ENCODE assay signal across 8 mouse cellular contexts in the genomic region with DNA sequence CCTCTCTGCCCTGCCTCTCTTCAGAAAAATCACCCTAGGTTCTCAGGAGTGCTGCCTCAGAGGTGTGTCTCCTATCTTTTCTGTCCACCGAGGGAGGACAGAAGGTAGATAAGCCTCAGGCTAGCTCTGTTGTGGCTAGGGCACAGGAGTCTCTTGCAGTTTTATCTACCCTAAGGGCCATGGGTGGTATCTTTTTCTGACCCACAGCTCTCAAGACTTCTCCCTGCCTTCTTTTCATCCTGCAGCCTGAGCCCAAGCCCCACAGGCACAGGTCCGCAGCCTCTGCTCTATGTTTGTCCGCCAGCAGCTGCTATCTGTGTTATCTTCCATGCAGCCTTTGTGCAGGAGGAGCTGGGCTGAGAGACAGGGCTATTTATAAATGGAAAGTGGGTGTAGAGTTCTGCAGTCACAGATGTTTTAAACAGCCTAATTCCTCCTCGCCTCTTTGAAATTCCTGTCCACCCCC. TPM values are rescaled to one million over a fixed set of nuclear protein-coding genes. Genes with fewer than 3 reads are reported as not detected.
DNase-seq lines count a peak whose midpoint lies in the region; ATAC-seq and TF ChIP-seq lines count a peak whose summit lies in the region.

No protein-coding gene starts in this region.

- TF ChIP-seq EP300 in heart, postnatal 0 days (IDR thresholded peaks at IDR 0.05; ENCODE audit: low read depth), result no peak

- no peak for DNase-seq in limb, embryonic 10.5 days (ENCODE audit: low spot score)
- DNase-seq in embryonic facial prominence, embryonic 11.5 days (ENCODE audit: low spot score), result no peak
- peak; percentile 82 for DNase-seq in heart, postnatal 0 days (ENCODE audit: low spot score)
- peak; percentile 54 for DNase-seq in testis, postnatal 14 days (ENCODE audit: low spot score)
- DNase-seq in T-cell, adult 2 months (ENCODE audit: low spot score), result no peak
- no peak for DNase-seq in cerebellum, postnatal 36 days

- no peaks in the 10 kb centered on the region for H3K27me3 ChIP-seq in limb, embryonic 13.5 days
- no peaks in the 10 kb centered on the region for H3K27me3 ChIP-seq in limb, embryonic 10.5 days (ENCODE audit: low read depth, poor library complexity, severe bottlenecking)
- no peaks in the 10 kb centered on the region for H3K27me3 ChIP-seq in embryonic facial prominence, embryonic 11.5 days (ENCODE audit: control insufficient read depth, insufficient read depth, low read length)
- H3K27me3 ChIP-seq in heart, postnatal 0 days (ENCODE audit: control insufficient read depth, insufficient read depth, low read length), result no peaks in the 10 kb centered on the region
- H3K27me3 ChIP-seq in lung, embryonic 16.5 days (ENCODE audit: control insufficient read depth, insufficient read depth, low read depth, low read length), result no peaks in the 10 kb centered on the region

- H3K4me2 ChIP-seq in limb, embryonic 13.5 days (replicated peaks), result no peak overlapping the region
- no peak overlapping the region for H3K4me2 ChIP-seq in embryonic facial prominence, embryonic 11.5 days (ENCODE audit: low read depth, low read length)
- H3K4me2 ChIP-seq in heart, postnatal 0 days (ENCODE audit: low read depth, low read length), result peak overlapping the region; percentile 45
- no peak overlapping the region for H3K4me2 ChIP-seq in lung, embryonic 16.5 days (ENCODE audit: low read depth, low read length)

- WGBS in limb, embryonic 13.5 days, result 45% methylated on average over 4 of the region's 4 CpGs
- WGBS in limb, embryonic 10.5 days, result 55% methylated on average over 4 of the region's 4 CpGs
- WGBS in embryonic facial prominence, embryonic 11.5 days, result 54% methylated on average over 4 of the region's 4 CpGs
- WGBS in heart, postnatal 0 days, result 5% methylated on average over 4 of the region's 4 CpGs
- WGBS in lung, embryonic 16.5 days, result 11% methylated on average over 4 of the region's 4 CpGs

- peaks cover 4% of the 10 kb centered on the region; the same call in 1 of the 2 replicates for H3K9me3 ChIP-seq in limb, embryonic 13.5 days
- no peaks in the 10 kb centered on the region for H3K9me3 ChIP-seq in limb, embryonic 10.5 days (replicated peaks)
- H3K9me3 ChIP-seq in embryonic facial prominence, embryonic 11.5 days (replicated peaks; ENCODE audit: control insufficient read depth, low read length), result no peaks in the 10 kb centered on the region
- H3K9me3 ChIP-seq in heart, postnatal 0 days (replicated peaks; ENCODE audit: control insufficient read depth, low read length), result no peaks in the 10 kb centered on the region
- H3K9me3 ChIP-seq in lung, embryonic 16.5 days (ENCODE audit: control insufficient read depth, low read length), result no peaks in the 10 kb centered on the region

- no peak overlapping the region for H3K4me3 ChIP-seq in limb, embryonic 13.5 days
- no peak overlapping the region for H3K4me3 ChIP-seq in limb, embryonic 10.5 days
- no peak overlapping the region for H3K4me3 ChIP-seq in embryonic facial prominence, embryonic 11.5 days (ENCODE audit: low read depth, low read length)
- H3K4me3 ChIP-seq in heart, postnatal 0 days (ENCODE audit: low read depth, low read length), result 0 out of 2 replicates have a peak overlapping the region, but pooled peaks have one; percentile 12
- H3K4me3 ChIP-seq in lung, embryonic 16.5 days (ENCODE audit: low read length), result no peak overlapping the region

- no peaks in the 10 kb centered on the region for H3K4me1 ChIP-seq in limb, embryonic 13.5 days
- no peaks in the 10 kb centered on the region for H3K4me1 ChIP-seq in limb, embryonic 10.5 days
- H3K4me1 ChIP-seq in embryonic facial prominence, embryonic 11.5 days (ENCODE audit: control insufficient read depth, insufficient read depth, low read length), result no peaks in the 10 kb centered on the region
- H3K4me1 ChIP-seq in heart, postnatal 0 days (ENCODE audit: control insufficient read depth, insufficient read depth), result peaks cover 24% of the 10 kb centered on the region
- H3K4me1 ChIP-seq in lung, embryonic 16.5 days (replicated peaks; ENCODE audit: control insufficient read depth, insufficient read depth, low read length), result peaks cover 6% of the 10 kb centered on the region; the same call in 1 of the 2 replicates

- no peak for TF ChIP-seq CTCF in heart, postnatal 0 days (IDR thresholded peaks at IDR 0.05; ENCODE audit: low read depth)

- H3K27ac ChIP-seq in limb, embryonic 13.5 days, result no peak overlapping the region; the same call in 1 of the 2 replicates
- H3K27ac ChIP-seq in limb, embryonic 10.5 days, result no peak overlapping the region; the same call in 1 of the 2 replicates
- peak overlapping the region; percentile 41 for H3K27ac ChIP-seq in embryonic facial prominence, embryonic 11.5 days (replicated peaks; ENCODE audit: low read depth, low read length)
- peak overlapping the region; percentile 82 for H3K27ac ChIP-seq in heart, postnatal 0 days (ENCODE audit: low read depth)
- H3K27ac ChIP-seq in lung, embryonic 16.5 days (ENCODE audit: low read length), result peak overlapping the region; percentile 50

- H3K9ac ChIP-seq in limb, embryonic 13.5 days, result no peak overlapping the region
- no peak overlapping the region for H3K9ac ChIP-seq in embryonic facial prominence, embryonic 11.5 days (replicated peaks; ENCODE audit: low read length)
- H3K9ac ChIP-seq in heart, postnatal 0 days (replicated peaks; ENCODE audit: low read depth, low read length), result 0 out of 2 replicates have a peak overlapping the region, but pooled peaks have one; percentile 1
- H3K9ac ChIP-seq in lung, embryonic 16.5 days (ENCODE audit: low read length), result peak overlapping the region; percentile 41

- peak; percentile 29; the same call in 1 of the 2 replicates for ATAC-seq in limb, embryonic 13.5 days (ENCODE audit: low FRiP score, low read depth)
- ATAC-seq in embryonic facial prominence, embryonic 11.5 days (replicated peaks; ENCODE audit: insufficient number of reproducible peaks, low FRiP score, low TSS enrichment, low read depth), result no peak
- peak; percentile 86 for ATAC-seq in heart, postnatal 0 days (ENCODE audit: insufficient read depth, low read depth)
- ATAC-seq in lung, embryonic 16.5 days (ENCODE audit: low read depth), result peak; percentile 83

- H3K36me3 ChIP-seq in limb, embryonic 13.5 days, result peaks cover 24% of the 10 kb centered on the region
- peaks cover 31% of the 10 kb centered on the region for H3K36me3 ChIP-seq in limb, embryonic 10.5 days
- peaks cover 2% of the 10 kb centered on the region for H3K36me3 ChIP-seq in embryonic facial prominence, embryonic 11.5 days (replicated peaks; ENCODE audit: control insufficient read depth, insufficient read depth, low read depth, low read length)
- H3K36me3 ChIP-seq in heart, postnatal 0 days (replicated peaks; ENCODE audit: control insufficient read depth, insufficient read depth, low read length), result peaks cover 28% of the 10 kb centered on the region
- H3K36me3 ChIP-seq in lung, embryonic 16.5 days (ENCODE audit: control insufficient read depth, insufficient read depth, low read length), result peaks cover 10% of the 10 kb centered on the region

RNA-seq across cellular contexts. Expression of a gene that starts 15.5 kb away (rescaled TPM):
- polyA plus RNA-seq in limb, embryonic 13.5 days (2015; fragmentation: Nextera tagmentation; extraction: Ambion mirVana), result 26.8 and 27.0 TPM in 2 replicates
- 3.2 and 5.5 TPM in 2 replicates for polyA plus RNA-seq in limb, embryonic 10.5 days (2016; fragmentation: Nextera tagmentation; extraction: Ambion mirVana)
- polyA plus RNA-seq in embryonic facial prominence, embryonic 11.5 days (2014; fragmentation: Nextera tagmentation; extraction: Ambion mirVana), result 12.8 and 13.7 TPM in 2 replicates
- total RNA-seq in heart, postnatal 0 days (2014; rRNA removed; ENCODE audit: low replicate concordance), result 15.5 and 18.7 TPM in 2 replicates
- polyA plus RNA-seq in heart, postnatal 0 days (2015; fragmentation: Nextera tagmentation; extraction: Ambion mirVana), result 23.7 and 28.1 TPM in 2 replicates
- 2.9 and 3.0 TPM in 2 replicates for polyA plus RNA-seq in lung, embryonic 16.5 days (2015; fragmentation: Nextera tagmentation; extraction: Ambion mirVana)

RNA-seq across cellular contexts. Expression of a gene that starts 23.2 kb away (rescaled TPM):
- 200 and 206 TPM in 2 replicates for polyA plus RNA-seq in limb, embryonic 13.5 days (2015; fragmentation: Nextera tagmentation; extraction: Ambion mirVana)
- 217 and 233 TPM in 2 replicates for polyA plus RNA-seq in limb, embryonic 10.5 days (2016; fragmentation: Nextera tagmentation; extraction: Ambion mirVana)
- polyA plus RNA-seq in embryonic facial prominence, embryonic 11.5 days (2014; fragmentation: Nextera tagmentation; extraction: Ambion mirVana), result 239 and 261 TPM in 2 replicates
- total RNA-seq in heart, postnatal 0 days (2014; rRNA removed; ENCODE audit: low replicate concordance), result 181 and 206 TPM in 2 replicates
- 246 and 266 TPM in 2 replicates for polyA plus RNA-seq in heart, postnatal 0 days (2015; fragmentation: Nextera tagmentation; extraction: Ambion mirVana)
- 198 and 199 TPM in 2 replicates for polyA plus RNA-seq in lung, embryonic 16.5 days (2015; fragmentation: Nextera tagmentation; extraction: Ambion mirVana)

RNA-seq across cellular contexts. Expression of a gene that starts 34.4 kb away (rescaled TPM):
- 46.0 and 49.2 TPM in 2 replicates for polyA plus RNA-seq in limb, embryonic 13.5 days (2015; fragmentation: Nextera tagmentation; extraction: Ambion mirVana)
- 52.0 and 63.6 TPM in 2 replicates for polyA plus RNA-seq in limb, embryonic 10.5 days (2016; fragmentation: Nextera tagmentation; extraction: Ambion mirVana)
- polyA plus RNA-seq in embryonic facial prominence, embryonic 11.5 days (2014; fragmentation: Nextera tagmentation; extraction: Ambion mirVana), result 51.4 and 53.1 TPM in 2 replicates
- total RNA-seq in heart, postnatal 0 days (2014; rRNA removed; ENCODE audit: low replicate concordance), result 19.5 and 28.3 TPM in 2 replicates
- 16.4 and 17.8 TPM in 2 replicates for polyA plus RNA-seq in heart, postnatal 0 days (2015; fragmentation: Nextera tagmentation; extraction: Ambion mirVana)
- polyA plus RNA-seq in lung, embryonic 16.5 days (2015; fragmentation: Nextera tagmentation; extraction: Ambion mirVana), result 36.5 and 37.0 TPM in 2 replicates

RNA-seq across cellular contexts. Expression of a gene that starts 34.5 kb away (rescaled TPM):
- polyA plus RNA-seq in limb, embryonic 13.5 days (2015; fragmentation: Nextera tagmentation; extraction: Ambion mirVana), result 215 and 224 TPM in 2 replicates
- 216 and 220 TPM in 2 replicates for polyA plus RNA-seq in limb, embryonic 10.5 days (2016; fragmentation: Nextera tagmentation; extraction: Ambion mirVana)
- polyA plus RNA-seq in embryonic facial prominence, embryonic 11.5 days (2014; fragmentation: Nextera tagmentation; extraction: Ambion mirVana), result 227 and 230 TPM in 2 replicates
- 556 and 596 TPM in 2 replicates for total RNA-seq in heart, postnatal 0 days (2014; rRNA removed; ENCODE audit: low replicate concordance)
- polyA plus RNA-seq in heart, postnatal 0 days (2015; fragmentation: Nextera tagmentation; extraction: Ambion mirVana), result 620 and 652 TPM in 2 replicates
- polyA plus RNA-seq in lung, embryonic 16.5 days (2015; fragmentation: Nextera tagmentation; extraction: Ambion mirVana), result 201 and 203 TPM in 2 replicates

Comparison
In these comparisons a context has a peak if more than half of its experiments do, and no peak if none do; other contexts are left out.
1. H3K27ac ChIP-seq: peak in embryonic facial prominence, embryonic 11.5 days (single experiment), heart, postnatal 0 days (single experiment) and lung, embryonic 16.5 days (single experiment); none in limb, embryonic 13.5 days (single experiment) and limb, embryonic 10.5 days (single experiment).
2. H3K9ac ChIP-seq: peak in heart, postnatal 0 days (single experiment) and lung, embryonic 16.5 days (single experiment); none in limb, embryonic 13.5 days (single experiment) and embryonic facial prominence, embryonic 11.5 days (single experiment).
3. DNase-seq: peak in heart, postnatal 0 days (single experiment) and testis, postnatal 14 days (single experiment); none in limb, embryonic 10.5 days (single experiment), embryonic facial prominence, embryonic 11.5 days (single experiment), T-cell, adult 2 months (single experiment) and cerebellum, postnatal 36 days (0 of 2).